Mouse (Mus musculus): ENCODE measurements at regions not wholly inside any gene's neighbourhood (a gene's known extent, or its start where the extent isn't known, plus 50 kb on each side); places are given as distances from the start of the nearest gene placed in this dataset.

GRCm38 (mm10) chr3:121902246-121902645 lies 50.1 kb upstream of the Arhgap29 start:
- ATAC-seq: no peak

GRCm38 (mm10) chr3:121900429-121900844 lies 51.9 kb upstream of the Arhgap29 start:
- no peak for ATAC-seq

- no peak for ATAC-seq
Observed at GRCm38 (mm10) chr3:121897821-121898574, 54.3 kb upstream of the Arhgap29 start.

- ATAC-seq: no peak
Observed at GRCm38 (mm10) chr3:121893606-121894005, 58.7 kb upstream of the Arhgap29 start.

- no peak for ATAC-seq
Observed at GRCm38 (mm10) chr3:121892675-121893074, 59.7 kb upstream of the Arhgap29 start.

- no peak for ATAC-seq
Observed at GRCm38 (mm10) chr3:121891338-121891737, 61.0 kb upstream of the Arhgap29 start.

GRCm38 (mm10) chr3:121890563-121890962 lies 61.8 kb upstream of the Arhgap29 start:
- no peak for ATAC-seq

GRCm38 (mm10) chr3:121886870-121887605 lies 65.3 kb upstream of the Arhgap29 start:
- no peak for ATAC-seq

- ATAC-seq: no peak
Observed at GRCm38 (mm10) chr3:121886309-121886708, 66.0 kb upstream of the Arhgap29 start.

GRCm38 (mm10) chr3:121885265-121886178 lies 66.8 kb upstream of the Arhgap29 start:
- peak; percentile 3 for ATAC-seq

- ATAC-seq: peak; percentile 90
Observed at GRCm38 (mm10) chr3:121884328-121885248, 67.8 kb upstream of the Arhgap29 start.

- no peak for ATAC-seq
Observed at GRCm38 (mm10) chr3:121880355-121880754, 65.3 kb upstream of the Abcd3 start.

- ATAC-seq: no peak
Observed at GRCm38 (mm10) chr3:121875072-121875471, 60.0 kb upstream of the Abcd3 start.

GRCm38 (mm10) chr3:121874576-121874975 lies 59.5 kb upstream of the Abcd3 start:
- no peak for ATAC-seq

- ATAC-seq: no peak
Observed at GRCm38 (mm10) chr3:121873572-121873971, 58.5 kb upstream of the Abcd3 start.

- ATAC-seq: no peak
Observed at GRCm38 (mm10) chr3:121872685-121873084, 57.6 kb upstream of the Abcd3 start.

- no peak for ATAC-seq
Observed at GRCm38 (mm10) chr3:121871795-121872194, 56.7 kb upstream of the Abcd3 start.

GRCm38 (mm10) chr3:121870726-121871125 lies 55.6 kb upstream of the Abcd3 start:
- ATAC-seq: no peak

GRCm38 (mm10) chr3:121869694-121870093 lies 54.6 kb upstream of the Abcd3 start:
- ATAC-seq: no peak

- ATAC-seq: no peak
Observed at GRCm38 (mm10) chr3:121867301-121867700, 52.2 kb upstream of the Abcd3 start.

GRCm38 (mm10) chr3:121864734-121865445 lies 49.8 kb upstream of the Abcd3 start:
- no peak for ATAC-seq
